Mouse (Mus musculus): ENCODE results near the gene Btbd1.
A peak's percentile ranks its signal among the peaks of the same experiment; 100 is the strongest.
"Not testable (repeated sequence)": the region's sequence is repeated elsewhere in the genome, so short reads cannot be mapped to it uniquely, and the experiment has no call there.

Btbd1 gene

GRCm38 (mm10) chr7:81850171-81850570 is 20.9 kb upstream of the Btbd1 start:
- DNase-seq (ENCODE audit: low read depth, low spot score) = no peak

DNA sequence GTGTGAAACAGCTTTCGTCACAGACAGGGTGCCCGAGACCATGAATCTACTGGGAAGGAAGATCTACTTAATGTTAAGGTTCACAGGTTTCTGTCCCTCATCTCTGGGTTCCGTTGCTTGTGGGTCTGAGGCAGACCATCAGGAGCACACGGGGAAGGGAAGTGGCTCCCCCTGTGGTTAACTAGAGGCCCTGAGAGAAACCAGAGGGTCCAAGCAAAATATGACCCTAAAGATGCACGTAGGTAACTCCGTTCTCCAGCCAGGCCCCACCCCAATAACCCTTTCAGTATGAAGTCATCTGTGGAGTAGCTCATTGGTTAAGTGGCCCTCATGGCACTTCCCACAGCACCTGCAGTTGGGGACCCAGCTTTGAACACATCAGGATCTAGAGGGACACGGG is 20.4 kb upstream of the Btbd1 start:
- no peak for DNase-seq (ENCODE audit: low read depth, low spot score)

GRCm38 (mm10) chr7:81849214-81849613 is 20.0 kb upstream of the Btbd1 start:
- DNase-seq (ENCODE audit: low read depth, low spot score) = no peak

- DNase-seq (ENCODE audit: low read depth, low spot score) = no peak
Observed at GRCm38 (mm10) chr7:81847777-81848176, 18.5 kb upstream of the Btbd1 start.

DNA sequence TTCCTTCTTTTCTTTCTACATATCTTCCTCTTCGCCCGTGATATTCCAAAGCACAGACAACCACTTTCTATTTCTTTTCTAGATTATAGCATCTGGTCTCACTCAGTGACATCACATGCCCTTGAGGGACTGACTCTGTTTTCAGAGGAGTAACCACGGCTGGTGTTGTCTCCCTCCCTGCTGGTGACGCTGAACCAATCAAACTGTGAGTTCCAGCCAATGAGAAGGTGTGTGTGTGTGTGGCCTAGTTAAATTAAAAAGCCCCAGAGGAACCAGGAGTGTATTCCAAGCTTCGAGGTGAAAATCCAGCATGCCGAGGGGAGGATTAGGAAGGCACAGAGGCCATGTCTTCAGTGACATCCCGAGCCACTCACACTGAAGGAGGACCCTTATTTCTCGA is 17.8 kb upstream of the Btbd1 start:
- DNase-seq (ENCODE audit: low read depth, low spot score) = no peak

DNA sequence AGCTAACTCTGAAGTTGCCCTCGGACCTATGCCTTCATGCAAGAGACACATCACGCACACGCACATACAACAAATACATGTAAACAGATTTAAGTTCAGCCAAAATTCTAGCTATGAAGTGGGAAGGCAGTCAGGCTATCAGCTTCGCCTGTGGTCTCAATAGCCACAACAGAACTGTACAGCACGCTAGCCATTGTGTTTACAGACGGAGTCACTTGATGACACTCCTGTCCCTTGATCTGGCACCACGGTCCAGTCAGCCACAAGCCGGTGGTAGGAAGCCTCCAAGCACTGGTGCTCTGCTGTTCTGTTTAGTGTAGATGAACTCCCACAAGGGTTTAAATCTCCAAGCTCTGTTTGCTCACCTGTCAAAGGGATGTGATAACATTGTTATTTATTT is 16.8 kb upstream of the Btbd1 start:
- DNase-seq (ENCODE audit: low read depth, low spot score) = no peak

GRCm38 (mm10) chr7:81845313-81845712 is 16.1 kb upstream of the Btbd1 start:
- no peak for DNase-seq (ENCODE audit: low read depth, low spot score)

DNA sequence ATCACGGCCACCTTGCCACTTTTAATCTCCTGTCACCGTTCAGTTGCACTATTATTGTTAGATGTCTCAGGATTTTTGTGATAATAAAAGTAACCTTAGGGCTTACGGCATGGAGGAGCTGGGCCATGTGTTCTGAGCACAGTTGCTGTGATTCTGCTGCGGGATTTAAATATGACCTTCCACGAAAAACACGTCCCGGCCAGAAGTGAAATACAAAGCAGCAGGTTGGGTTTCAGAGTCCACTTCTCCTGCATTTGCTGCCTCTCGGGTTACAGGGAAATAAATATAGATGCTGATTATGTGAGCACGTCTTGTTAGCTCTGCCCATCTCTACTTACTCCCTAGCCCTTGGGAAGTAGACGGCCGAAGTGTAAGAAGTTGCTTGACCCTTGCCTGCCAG is 15.6 kb upstream of the Btbd1 start:
- DNase-seq (ENCODE audit: low read depth, low spot score) = no peak

DNA sequence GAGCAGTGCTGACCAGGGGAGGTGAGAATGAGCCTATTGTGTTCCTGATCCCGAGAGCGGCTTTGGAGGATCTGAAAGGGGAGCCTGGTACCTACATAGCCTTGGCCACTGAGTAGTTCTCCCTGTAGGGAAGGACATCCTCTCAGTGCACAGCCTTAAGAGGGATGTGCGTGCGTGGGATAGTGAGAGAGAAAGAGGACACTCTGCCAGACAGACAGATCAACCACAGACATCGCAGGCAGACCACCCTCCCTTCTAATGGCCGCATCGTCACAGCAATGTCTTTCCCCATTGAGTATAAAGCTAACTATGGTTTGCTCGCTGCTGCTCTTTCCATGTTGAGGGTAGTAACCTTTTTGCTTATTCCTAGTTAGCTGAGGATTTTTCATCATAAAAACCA is 14.7 kb upstream of the Btbd1 start:
- no peak for DNase-seq (ENCODE audit: low read depth, low spot score)

GRCm38 (mm10) chr7:81842998-81843397 is 13.8 kb upstream of the Btbd1 start:
- no peak for DNase-seq (ENCODE audit: low read depth, low spot score)

GRCm38 (mm10) chr7:81842141-81842540 is 12.9 kb upstream of the Btbd1 start:
- DNase-seq (ENCODE audit: low read depth, low spot score) = no peak

DNA sequence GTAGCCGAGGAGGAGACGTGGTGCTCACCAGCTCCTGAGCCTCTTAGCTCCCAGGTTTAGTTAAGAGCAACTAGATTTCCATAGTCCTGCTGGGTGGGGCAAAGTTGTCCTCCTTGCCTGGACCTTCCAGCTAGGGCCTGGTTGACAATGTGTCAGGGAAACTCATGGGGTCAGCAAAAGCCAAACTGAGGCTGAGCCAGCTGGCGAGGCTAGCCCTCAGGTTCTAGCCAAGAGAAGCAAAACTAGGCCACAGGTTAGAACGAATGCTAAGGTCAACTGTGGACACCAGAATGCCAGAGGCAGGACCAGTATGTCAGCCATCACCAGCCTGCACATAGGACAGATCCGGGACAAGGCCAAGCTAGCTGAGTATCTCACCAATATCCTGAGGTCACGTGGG is 12.2 kb upstream of the Btbd1 start:
- no peak for DNase-seq (ENCODE audit: low read depth, low spot score)

DNA sequence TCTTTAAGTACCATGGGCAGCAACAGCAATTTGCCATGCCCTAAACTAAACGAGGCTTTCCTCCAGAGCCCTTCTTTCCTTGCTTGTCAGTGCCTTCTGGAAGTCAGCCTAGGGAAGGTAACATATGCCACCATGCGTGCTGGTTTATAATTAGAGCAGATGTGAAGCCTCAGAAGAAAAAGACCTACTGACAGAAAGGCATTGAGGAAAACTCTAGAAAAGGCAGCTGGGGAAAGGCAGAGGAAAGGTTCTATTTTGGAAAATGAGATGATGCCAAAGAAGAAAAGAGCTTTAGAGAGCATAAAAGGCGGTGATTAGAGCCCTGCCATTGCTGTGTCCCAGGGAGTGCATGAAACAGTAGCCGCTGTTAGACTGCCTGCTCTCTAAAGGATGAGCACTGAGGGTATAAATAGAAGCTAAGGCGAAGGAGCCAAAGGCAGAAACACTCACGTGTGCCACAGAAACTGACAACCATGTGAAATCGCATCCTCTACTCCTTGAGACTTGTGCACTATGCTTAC is 11.5 kb upstream of the Btbd1 start:
- DNase-seq (ENCODE audit: low read depth, low spot score) = no peak

DNA sequence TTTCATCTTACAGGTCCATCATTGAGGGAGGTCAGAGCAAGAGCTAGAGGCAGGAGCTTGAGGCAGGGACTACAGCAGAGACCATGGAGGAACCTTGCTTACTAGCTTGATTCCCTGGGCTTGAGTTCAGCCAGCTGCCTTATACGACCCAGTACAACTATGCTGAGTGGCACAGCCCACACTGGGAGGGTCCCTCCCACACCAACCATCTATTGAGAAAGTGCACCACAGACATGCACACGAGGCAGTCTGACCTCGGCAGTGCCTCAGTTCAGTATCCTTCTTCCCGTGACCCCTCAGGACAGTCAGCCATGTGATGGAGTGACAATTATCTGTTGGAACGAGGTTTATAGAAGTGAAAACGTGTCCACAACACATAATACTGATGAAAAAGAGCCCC is 10.5 kb upstream of the Btbd1 start:
- DNase-seq (ENCODE audit: low read depth, low spot score) = no peak

DNA sequence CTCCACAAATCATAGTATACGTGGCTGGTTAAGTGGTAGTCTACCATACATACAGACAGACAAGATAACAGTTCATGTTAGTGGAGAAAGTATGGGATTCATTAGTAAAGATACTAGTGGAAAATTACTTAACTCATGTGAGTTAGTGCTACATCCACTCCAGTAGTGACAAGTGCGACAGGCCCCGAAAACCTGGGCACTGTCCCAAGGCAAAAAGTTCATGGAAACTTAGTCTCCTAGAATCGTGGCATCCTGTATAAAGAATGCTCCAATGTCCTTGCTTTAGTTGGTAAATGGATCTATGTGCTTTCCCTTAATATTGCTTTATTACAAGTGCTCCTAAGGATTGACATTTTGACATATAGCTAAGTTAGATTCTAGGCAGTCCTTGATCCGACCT is 8.5 kb upstream of the Btbd1 start:
- DNase-seq (ENCODE audit: low read depth, low spot score) = not testable (repeated sequence)

GRCm38 (mm10) chr7:81835430-81835829 is 6.2 kb upstream of the Btbd1 start:
- DNase-seq (ENCODE audit: low read depth, low spot score) = no peak

DNA sequence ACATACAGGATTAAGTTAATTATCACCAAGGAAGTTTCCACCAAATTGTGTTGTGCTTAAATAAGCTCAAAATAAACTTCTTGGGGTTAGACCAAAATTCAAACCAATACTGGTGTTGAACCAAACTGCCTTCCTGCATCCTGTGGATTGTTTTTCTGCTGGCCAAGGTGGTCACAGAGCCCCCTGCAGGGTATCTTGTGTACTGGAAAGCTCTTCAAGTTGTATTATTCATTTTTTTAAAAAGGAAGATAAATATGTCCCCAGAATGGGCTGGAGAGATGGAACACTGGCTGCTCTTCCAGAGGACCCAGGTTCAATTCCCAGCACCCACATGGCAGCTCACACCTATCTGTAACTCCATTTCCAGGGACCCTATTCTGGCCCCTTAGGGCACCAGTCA is 5.6 kb upstream of the Btbd1 start:
- peak; percentile 15 for DNase-seq (ENCODE audit: low read depth, low spot score)

DNA sequence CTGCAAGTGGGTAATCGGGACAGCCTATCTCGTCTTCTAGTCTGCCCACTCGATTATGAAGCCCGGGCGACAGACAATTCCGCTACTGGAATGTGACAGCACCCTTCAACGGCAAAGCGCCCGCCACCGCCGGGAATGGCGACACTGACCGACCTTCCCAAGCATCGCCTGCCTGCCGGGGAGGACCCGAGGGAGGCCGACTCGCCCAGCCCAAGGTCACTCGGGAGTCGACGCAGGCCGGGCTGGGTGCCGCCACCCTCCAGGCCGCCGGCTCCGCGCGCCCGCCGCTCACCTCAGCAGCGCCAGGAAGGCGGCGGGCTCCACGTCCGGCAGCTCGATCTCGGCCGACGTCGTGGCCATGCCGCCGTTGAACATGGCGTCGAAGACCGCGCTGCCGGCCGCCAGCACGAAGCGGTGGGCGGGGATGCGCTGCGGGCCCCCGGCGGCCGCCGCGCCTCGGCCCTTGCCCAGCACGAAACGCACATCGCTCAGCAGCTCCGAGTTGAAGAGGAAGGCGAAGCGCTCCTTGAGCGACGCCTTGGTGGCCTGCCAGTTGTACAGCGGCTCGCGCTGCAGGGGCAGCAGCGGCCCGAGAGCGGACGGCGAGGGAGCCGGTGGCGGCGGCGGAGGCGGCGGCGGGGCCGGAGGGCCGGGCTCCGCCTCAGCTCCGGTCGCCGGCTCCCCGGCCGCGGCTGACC is 401 bp downstream of the Btbd1 start:
- DNase-seq (ENCODE audit: low read depth, low spot score) = peak; percentile 62

GRCm38 (mm10) chr7:81827806-81828667 is 1.2 kb downstream of the Btbd1 start:
- peak; percentile 45 for DNase-seq (ENCODE audit: low read depth, low spot score)

GRCm38 (mm10) chr7:81825381-81825780 is 3.9 kb downstream of the Btbd1 start:
- DNase-seq (ENCODE audit: low read depth, low spot score) = no peak

DNA sequence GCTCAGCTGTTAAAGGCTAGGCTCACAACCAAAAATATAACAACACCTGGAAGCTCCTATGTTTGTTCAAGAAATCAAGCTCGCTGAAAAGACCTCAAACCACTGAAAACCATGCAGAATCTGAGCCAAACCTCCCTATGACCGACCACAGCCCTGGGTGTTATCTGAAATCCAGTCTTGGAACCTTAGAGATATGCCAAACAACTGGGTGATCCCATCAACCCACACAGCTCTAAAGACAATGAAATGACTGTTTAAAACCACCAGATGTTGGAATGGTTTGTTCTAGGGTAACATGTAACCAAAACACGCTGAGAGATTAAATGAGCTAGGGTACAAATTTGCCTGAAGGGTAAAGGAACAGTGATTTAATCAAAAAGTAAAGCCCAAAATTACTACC is 4.3 kb downstream of the Btbd1 start:
- no peak for DNase-seq (ENCODE audit: low read depth, low spot score)

DNA sequence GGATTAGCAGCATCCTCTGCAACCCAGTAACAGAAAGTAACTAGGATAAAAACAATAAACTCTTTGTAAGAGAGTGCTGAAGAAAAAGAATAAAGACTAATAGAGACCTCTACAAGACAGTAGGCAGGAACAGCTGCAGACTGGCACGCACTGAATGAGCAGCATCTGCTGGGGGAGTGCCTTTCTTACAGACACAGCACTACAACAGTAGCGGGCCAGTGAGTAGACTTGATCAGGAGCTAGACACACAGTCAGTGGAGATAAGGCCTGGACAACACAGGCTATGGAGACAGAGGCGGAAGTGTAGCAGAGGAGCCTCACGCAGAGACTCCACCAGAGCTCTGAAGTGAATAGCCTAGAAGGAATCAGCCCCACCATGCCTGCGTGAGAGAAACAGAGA is 23.2 kb downstream of the Btbd1 start:
- no peak for DNase-seq (ENCODE audit: low read depth, low spot score)
